Mouse (Mus musculus) small intestine, adult 2 months (tissue): Measurements from ENCODE around the gene Hap1. TPM values are rescaled to one million over a fixed set of nuclear protein-coding genes. Genes with fewer than 3 reads are reported as not detected.

ENCODE experiments used
- H3K27ac ChIP-seq: fragments of 200-500 bp; 2 replicates; pipeline ENCODE4 v1.5.1; 2012; ENCODE audit warnings: low read depth, low read length, control low read depth, inconsistent platforms; ENCODE audit not compliant: insufficient read depth
- H3K27me3 ChIP-seq: fragments of 200-500 bp; 2 replicates; pipeline ENCODE4 v1.6.1; 2012; ENCODE audit warnings: mild to moderate bottlenecking, moderate library complexity, low read length, inconsistent platforms; ENCODE audit not compliant: control insufficient read depth, insufficient read depth
- H3K36me3 ChIP-seq: fragments of 200-500 bp; 2 replicates; pipeline ENCODE4 v1.6.1; 2012; ENCODE audit warnings: mild to moderate bottlenecking, low read length, control low read depth, inconsistent platforms; ENCODE audit not compliant: control insufficient read depth, insufficient read depth
- H3K4me1 ChIP-seq: fragments of 200-500 bp; 2 replicates; pipeline ENCODE4 v1.6.1; 2012; ENCODE audit warnings: low read length, inconsistent platforms, mixed read lengths; ENCODE audit not compliant: control insufficient read depth, insufficient read depth, insufficient read length
- H3K4me3 ChIP-seq: fragments of 200-500 bp; 2 replicates; pipeline ENCODE4 v1.5.1; 2012; ENCODE audit warnings: low read depth, mild to moderate bottlenecking, control low read depth, inconsistent platforms, low read length, moderate library complexity
- CTCF ChIP-seq: fragments of 200-500 bp; IDR thresholded peaks from 2 replicates; pipeline ENCODE4 v1.5.1; 2012; ENCODE audit warnings: low read depth, mild to moderate bottlenecking, control low read depth, inconsistent platforms, low read length, moderate library complexity, mixed read lengths; ENCODE audit not compliant: insufficient replicate concordance, insufficient read length; ENCODE audit errors: extremely low read depth
- POLR2A ChIP-seq: fragments of 200-500 bp; IDR thresholded peaks from 2 replicates; pipeline ENCODE4 v1.6.1; 2012; ENCODE audit warnings: low read depth, mild to moderate bottlenecking, control low read depth, inconsistent platforms, low read length, moderate library complexity
- WGBS: fragments of 180-500 bp; shearing (Covaris S2); methylation state at CpG from one replicate; pipeline ENCODE4 v1.1.7; 2018; 5-methylcytosine and 5-hydroxymethylcytosine counted together
- polyA plus RNA-seq: library from polyadenylated mRNA; depleted of rRNA; stranded (reverse); fragments of >200 nt; gene quantifications from 2 replicates; pipeline ENCODE4 v1.2.3, GENCODE M21; 2012

Hap1 gene
- polyA plus RNA-seq, 1 experiment: 4.6 TPM

- H3K27me3 ChIP-seq: no peaks in the 10 kb centered on the region
- H3K4me3 ChIP-seq: peak overlapping the region; percentile 82
- peaks cover 20% of the 10 kb centered on the region for H3K36me3 ChIP-seq
- TF ChIP-seq CTCF (no peak), POLR2A (peak; percentile 81)
- H3K4me1 ChIP-seq: peaks cover 3% of the 10 kb centered on the region; the same call in 1 of the 2 replicates
- WGBS: 1% methylated on average over 40 of the region's 40 CpGs
- H3K27ac ChIP-seq: peak overlapping the region; percentile 74
These were observed 35.7 kb downstream of the Hap1 start for GRCm38 (mm10) chr11:100320172-100320630.

GRCm38 (mm10) chr11:100319492-100320171 is 36.3 kb downstream of the Hap1 start, which contains the start of gene Eif1:
TSS of gene Eif1 (plus strand) at chr11:100319885.
- Histone ChIP-seq H3K4me1 (peaks cover 3% of the 10 kb centered on the region; the same call in 1 of the 2 replicates), H3K36me3 (peaks cover 18% of the 10 kb centered on the region), H3K27me3 (no peaks in the 10 kb centered on the region), H3K4me3 (peak within 1 kb of the TSS; percentile 82), H3K27ac (peak within 1 kb of the TSS; percentile 74)
- TF ChIP-seq CTCF (no peak), POLR2A (peak; percentile 74)
- 1% methylated on average over 55 of the region's 58 CpGs for WGBS

- H3K4me1 ChIP-seq: peaks cover 3% of the 10 kb centered on the region; the same call in 1 of the 2 replicates
- no peak for TF ChIP-seq CTCF
- no peak for TF ChIP-seq POLR2A
- 74% methylated on average over 10 of the region's 10 CpGs for WGBS
- H3K4me3 ChIP-seq: no peak overlapping the region
- H3K27me3 ChIP-seq: no peaks in the 10 kb centered on the region
- H3K36me3 ChIP-seq: peaks cover 18% of the 10 kb centered on the region
- H3K27ac ChIP-seq: no peak overlapping the region
These were observed 37.1 kb downstream of the Hap1 start for GRCm38 (mm10) chr11:100318529-100319451.

- Histone ChIP-seq H3K4me1 (peaks cover 3% of the 10 kb centered on the region; the same call in 1 of the 2 replicates), H3K36me3 (peaks cover 18% of the 10 kb centered on the region), H3K27ac (no peak overlapping the region), H3K27me3 (no peaks in the 10 kb centered on the region), H3K4me3 (no peak overlapping the region)
- 60% methylated on average over 6 of the region's 6 CpGs for WGBS
- no peak for TF ChIP-seq POLR2A
- no peak for TF ChIP-seq CTCF
These were observed 38.0 kb downstream of the Hap1 start for GRCm38 (mm10) chr11:100317826-100318380.

- Histone ChIP-seq H3K27me3 (no peaks in the 10 kb centered on the region), H3K27ac (no peak overlapping the region), H3K4me3 (no peak overlapping the region), H3K4me1 (no peaks in the 10 kb centered on the region), H3K36me3 (0 out of 2 replicates have a peak, but pooled peaks cover under 1% of the 10 kb centered on the region)
- 94% methylated on average over 5 of the region's 5 CpGs for WGBS
- TF ChIP-seq POLR2A (no peak), CTCF (no peak)
These were observed 40.5 kb downstream of the Hap1 start for GRCm38 (mm10) chr11:100315439-100315838.

GRCm38 (mm10) chr11:100313424-100313823 is 42.5 kb downstream of the Hap1 start:
- no peaks in the 10 kb centered on the region for H3K27me3 ChIP-seq
- H3K4me3 ChIP-seq: no peak overlapping the region
- 66% methylated on average over 6 of the region's 6 CpGs for WGBS
- TF ChIP-seq POLR2A: no peak
- TF ChIP-seq CTCF: no peak
- no peak overlapping the region for H3K27ac ChIP-seq
- no peaks in the 10 kb centered on the region for H3K4me1 ChIP-seq
- H3K36me3 ChIP-seq: no peaks in the 10 kb centered on the region
